8 mouse cellular contexts compared by ENCODE assay signal in genomic region chr2:32127653-32128535, GRCm38 (mm10). TPM values are rescaled to one million over a fixed set of nuclear protein-coding genes. Genes with fewer than 3 reads are reported as not detected.
DNase-seq lines count a peak whose midpoint lies in the region; ATAC-seq and TF ChIP-seq lines count a peak whose summit lies in the region.
"Had no signal": no experiment of that assay in that cellular context is flagged by ENCODE, and none has a peak within 500 bp of the region (broad histone marks: within the 10 kb centered on the region; RNA-seq: fewer than 3 reads in every experiment).

No protein-coding gene starts in this region.

- no peak for TF ChIP-seq POLR2A in thymus, adult 2 months (IDR thresholded peaks at IDR 0.05; ENCODE audit: control insufficient read depth, extremely low read depth, insufficient read depth, low read length, poor library complexity)

- H3K9ac ChIP-seq in heart, postnatal 0 days (replicated peaks; ENCODE audit: low read depth, low read length): 0 out of 2 replicates have a peak overlapping the region, but pooled peaks have one; percentile 20

- peak overlapping the region; percentile 37 for H3K4me2 ChIP-seq in heart, postnatal 0 days (ENCODE audit: low read depth, low read length)

- H3K27me3 ChIP-seq in thymus, adult 2 months (ENCODE audit: control insufficient read depth, insufficient read depth, low read length): no peaks in the 10 kb centered on the region
- no peaks in the 10 kb centered on the region for H3K27me3 ChIP-seq in heart, postnatal 0 days (ENCODE audit: control insufficient read depth, insufficient read depth, low read length)
- H3K27me3 ChIP-seq in megakaryocyte, embryonic 14.5 days (replicated peaks): no peaks in the 10 kb centered on the region

- H3K36me3 ChIP-seq in thymus, adult 2 months (ENCODE audit: control insufficient read depth, insufficient read depth, low read length): no peaks in the 10 kb centered on the region
- H3K36me3 ChIP-seq in heart, postnatal 0 days (replicated peaks; ENCODE audit: control insufficient read depth, insufficient read depth, low read length): no peaks in the 10 kb centered on the region
- no peaks in the 10 kb centered on the region for H3K36me3 ChIP-seq in megakaryocyte, embryonic 14.5 days (replicated peaks; ENCODE audit: low read length)

- peak; percentile 28 for DNase-seq in thymus, adult 2 months
- no peak for DNase-seq in thymus, adult 18-20 months
- DNase-seq in heart, postnatal 0 days (ENCODE audit: low spot score): peak; percentile 79
- no peak for DNase-seq in layer of hippocampus, adult 18-20 months (ENCODE audit: low spot score in 2 of 2)
- no peak for DNase-seq in urinary bladder, postnatal 14 days (ENCODE audit: low spot score)
- no peak for DNase-seq in urinary bladder, postnatal 10 days (ENCODE audit: low spot score)
- DNase-seq: kidney, postnatal 14 days had no signal

- H3K4me3 ChIP-seq in thymus, adult 2 months (ENCODE audit: control insufficient read depth, insufficient read depth, low read length): no peak overlapping the region
- H3K4me3 ChIP-seq in heart, postnatal 0 days (ENCODE audit: low read depth, low read length): no peak overlapping the region
- H3K4me3 ChIP-seq in megakaryocyte, embryonic 14.5 days (replicated peaks): peak overlapping the region; percentile 83

- H3K9me3 ChIP-seq in heart, postnatal 0 days (replicated peaks; ENCODE audit: control insufficient read depth, low read length): no peaks in the 10 kb centered on the region
- H3K9me3 ChIP-seq in megakaryocyte, embryonic 14.5 days: no peaks in the 10 kb centered on the region

- WGBS in thymus, adult 2 months: 56% methylated on average over 16 of the region's 16 CpGs
- WGBS in heart, postnatal 0 days: 4% methylated on average over 16 of the region's 16 CpGs

- TF ChIP-seq EP300 in heart, postnatal 0 days (IDR thresholded peaks at IDR 0.05; ENCODE audit: low read depth): peak; percentile 69; the same call in 1 of the 2 replicates

- peak; percentile 76 for ATAC-seq in heart, postnatal 0 days (ENCODE audit: insufficient read depth, low read depth)

- no peak for TF ChIP-seq CTCF in thymus, adult 2 months (IDR thresholded peaks at IDR 0.05; ENCODE audit: borderline replicate concordance, control insufficient read depth, extremely low read depth, insufficient read depth, low read length, poor library complexity)
- TF ChIP-seq CTCF in heart, postnatal 0 days (IDR thresholded peaks at IDR 0.05; ENCODE audit: low read depth): no peak

- no peak overlapping the region for H3K27ac ChIP-seq in thymus, adult 2 months (ENCODE audit: control insufficient read depth, insufficient read depth, low read length)
- H3K27ac ChIP-seq in heart, postnatal 0 days (ENCODE audit: low read depth): peak overlapping the region; percentile 94

- H3K4me1 ChIP-seq in thymus, adult 2 months (replicated peaks; ENCODE audit: control insufficient read depth, insufficient read depth, low read length): peaks cover 26% of the 10 kb centered on the region
- H3K4me1 ChIP-seq in heart, postnatal 0 days (ENCODE audit: control insufficient read depth, insufficient read depth): peaks cover 30% of the 10 kb centered on the region
- H3K4me1 ChIP-seq in megakaryocyte, embryonic 14.5 days: peaks cover 91% of the 10 kb centered on the region

RNA-seq across cellular contexts. Expression of gene Prrc2b, which starts 23.0 kb away (rescaled TPM):
- 104 and 134 TPM in 2 replicates for polyA plus RNA-seq in thymus, adult 2 months (2012; rRNA removed)
- 66.5 and 74.1 TPM in 2 replicates for total RNA-seq in heart, postnatal 0 days (2014; rRNA removed; ENCODE audit: low replicate concordance)
- 16.1 and 19.5 TPM in 2 replicates for polyA plus RNA-seq in heart, postnatal 0 days (2015; fragmentation: Nextera tagmentation; extraction: Ambion mirVana)
- polyA plus RNA-seq in megakaryocyte, embryonic 14.5 days (2012; ENCODE audit: insufficient read depth, low replicate concordance): 20.7 and 115 TPM in 2 replicates
- total RNA-seq in layer of hippocampus, adult 18-20 months (2021): 100 to 1,000 TPM; 293 to 298 TPM

RNA-seq across cellular contexts. Expression of gene Plpp7, which starts 32.6 kb away (rescaled TPM):
- polyA plus RNA-seq in thymus, adult 2 months (2012; rRNA removed): 2.9 and 7.7 TPM in 2 replicates
- 30.7 and 56.3 TPM in 2 replicates for total RNA-seq in heart, postnatal 0 days (2014; rRNA removed; ENCODE audit: low replicate concordance)
- polyA plus RNA-seq in heart, postnatal 0 days (2015; fragmentation: Nextera tagmentation; extraction: Ambion mirVana): 23.4 and 24.0 TPM in 2 replicates
- 3.3 and 17.4 TPM in 2 replicates for polyA plus RNA-seq in megakaryocyte, embryonic 14.5 days (2012; ENCODE audit: insufficient read depth, low replicate concordance)
- 10 to 100 TPM; 24.1 to 26.1 TPM for total RNA-seq in layer of hippocampus, adult 18-20 months (2021)

RNA-seq across cellular contexts. Expression of gene Fam78a, which starts 43.2 kb away (rescaled TPM):
- 189 and 210 TPM in 2 replicates for polyA plus RNA-seq in thymus, adult 2 months (2012; rRNA removed)
- total RNA-seq in heart, postnatal 0 days (2014; rRNA removed; ENCODE audit: low replicate concordance): 28.7 and 34.9 TPM in 2 replicates
- polyA plus RNA-seq in heart, postnatal 0 days (2015; fragmentation: Nextera tagmentation; extraction: Ambion mirVana): 14.6 and 18.0 TPM in 2 replicates
- 43.5 and 60.3 TPM in 2 replicates for polyA plus RNA-seq in megakaryocyte, embryonic 14.5 days (2012; ENCODE audit: insufficient read depth, low replicate concordance)
- 1 to 10 TPM; 4.1 to 5.5 TPM for total RNA-seq in layer of hippocampus, adult 18-20 months (2021)

Comparison
In these comparisons a context has a peak if more than half of its experiments do, and no peak if none do; other contexts are left out.
1. DNase-seq: peak in thymus, adult 2 months (single experiment) and heart, postnatal 0 days (single experiment); none in thymus, adult 18-20 months (0 of 2), layer of hippocampus, adult 18-20 months (0 of 2), urinary bladder, postnatal 14 days (single experiment) and urinary bladder, postnatal 10 days (single experiment).